In genomic region chr1:34560843-34561242, GRCm38 (mm10) we compare ENCODE assay signal across 32 mouse cellular contexts. TPM values are rescaled to one million over a fixed set of nuclear protein-coding genes. Genes with fewer than 3 reads are reported as not detected.
"Had no signal": no experiment of that assay in that cellular context is flagged by ENCODE, and none has a peak within 500 bp of the region (broad histone marks: within the 10 kb centered on the region; RNA-seq: fewer than 3 reads in every experiment).

Prss40 (minus strand) TSS chr1:34560943.

- H3K9me3 ChIP-seq: heart, embryonic 13.5 days; heart, embryonic 15.5 days; hindbrain, embryonic 10.5 days; hindbrain, embryonic 12.5 days; intestine, embryonic 15.5 days; limb, embryonic 10.5 days; limb, embryonic 12.5 days; liver, embryonic 13.5 days had no signal

- H3K27ac ChIP-seq: gastrocnemius, adult 2 months; heart, adult 2 months; heart, embryonic 13.5 days; heart, embryonic 15.5 days; hindbrain, embryonic 10.5 days; hindbrain, embryonic 12.5 days; hindbrain, embryonic 14.5 days; intestine, embryonic 15.5 days; layer of hippocampus, adult 2 months; left cerebral cortex, adult 2 months; limb, embryonic 10.5 days; limb, embryonic 12.5 days; liver, embryonic 13.5 days had no signal

- ATAC-seq: hindbrain, embryonic 16.5 days; inflammation-experienced regulatory T-cells, adult 6 months; intestine, embryonic 15.5 days; intestine, postnatal 0 days had no signal

- DNase-seq: gastrocnemius, adult 2 months; gastrocnemius, postnatal 10 days; gastrocnemius, postnatal 25 days; heart, adult 2 months; heart, postnatal 4 days; kidney, adult 18-20 months; kidney, adult 8-10 months; kidney, postnatal 10 days; kidney, postnatal 25 days; kidney, postnatal 4 days; liver; liver, embryonic 13.5 days had no signal

- H3K36me3 ChIP-seq: heart, embryonic 13.5 days; heart, embryonic 15.5 days; hindbrain, embryonic 10.5 days; hindbrain, embryonic 12.5 days; intestine, embryonic 15.5 days; limb, embryonic 10.5 days; limb, embryonic 12.5 days; liver, embryonic 13.5 days had no signal

- H3K4me3 ChIP-seq: gastrocnemius, adult 2 months; heart, adult 2 months; heart, embryonic 13.5 days; heart, embryonic 15.5 days; hindbrain, embryonic 10.5 days; hindbrain, embryonic 12.5 days; intestine, embryonic 15.5 days; layer of hippocampus, adult 2 months; left cerebral cortex, adult 2 months; limb, embryonic 10.5 days; limb, embryonic 12.5 days; liver, embryonic 13.5 days had no signal

- H3K27me3 ChIP-seq: heart, embryonic 13.5 days; heart, embryonic 15.5 days; hindbrain, embryonic 12.5 days; intestine, embryonic 15.5 days; limb, embryonic 12.5 days; liver, embryonic 13.5 days had no signal

- H3K9ac ChIP-seq: heart, embryonic 13.5 days; heart, embryonic 15.5 days; hindbrain, embryonic 12.5 days; hindbrain, embryonic 14.5 days; intestine, embryonic 15.5 days; limb, embryonic 12.5 days; liver, embryonic 13.5 days had no signal

- H3K4me1 ChIP-seq: heart, embryonic 13.5 days; heart, embryonic 15.5 days; hindbrain, embryonic 10.5 days; hindbrain, embryonic 12.5 days; intestine, embryonic 15.5 days; limb, embryonic 10.5 days; limb, embryonic 12.5 days; liver, embryonic 13.5 days had no signal

RNA-seq across cellular contexts. Expression of gene Prss40, which starts in this region (rescaled TPM):
- total RNA-seq: gastrocnemius, adult 2 months; gastrocnemius, postnatal 10 days; gastrocnemius, postnatal 25 days; gastrocnemius, postnatal 4 days; granulocyte monocyte progenitor cell, adult 5-6 weeks; heart, adult 2 months; heart, postnatal 25 days; heart, postnatal 4 days; layer of hippocampus, adult 2 months; layer of hippocampus, postnatal 10 days; layer of hippocampus, postnatal 25 days; left cerebral cortex, adult 2 months; left cerebral cortex, postnatal 14 days; left cerebral cortex, postnatal 36 days had no signal
